Mouse (Mus musculus): Measurements from ENCODE around the gene Hoxd12. TPM values are rescaled to one million over a fixed set of nuclear protein-coding genes. Genes with fewer than 3 reads are reported as not detected.

Gene Hoxd12
- polyA plus RNA-seq, 1 experiment from 2014 or later, result 44.8 TPM

DNA sequence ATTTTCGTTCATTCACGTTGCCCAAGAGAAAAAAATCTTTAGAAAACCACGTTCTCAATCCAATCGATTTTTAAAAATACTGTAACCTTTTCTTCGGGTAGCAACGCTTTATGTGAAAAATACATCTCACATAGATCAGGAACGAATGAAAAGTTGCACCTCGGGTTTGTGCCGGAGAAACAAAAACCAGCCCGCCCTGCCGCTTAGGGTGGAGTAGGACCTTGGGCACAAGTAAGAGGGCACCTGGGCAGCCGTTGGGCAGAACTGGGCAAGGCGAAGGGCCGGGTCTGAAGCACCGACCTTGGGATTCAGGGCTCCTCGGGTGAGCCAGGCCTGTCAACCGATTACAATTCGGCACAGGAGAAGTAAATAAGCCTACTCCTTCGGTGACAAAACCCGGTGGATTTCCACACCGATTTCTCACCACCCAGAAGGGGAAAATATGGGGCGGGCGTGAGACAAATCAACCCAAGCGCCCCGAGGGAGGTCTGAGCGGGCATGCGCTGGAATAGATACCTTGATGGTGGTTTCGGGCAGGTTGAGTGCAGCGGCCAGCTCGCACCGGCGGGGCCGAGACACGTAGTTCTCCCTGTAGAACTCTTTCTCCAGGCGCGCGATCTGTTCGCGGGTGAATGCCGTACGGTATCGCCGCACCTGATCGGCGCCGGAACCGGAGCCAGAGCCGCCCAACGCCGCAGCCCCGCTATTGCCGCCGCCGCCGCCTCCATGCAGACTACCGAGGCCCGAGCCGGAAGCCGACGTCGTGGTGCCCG lies 17.4 kb upstream of the Hoxd12 start:
- H3K27ac ChIP-seq, result peak overlapping the region; percentile 73; the same call in 1 of the 2 replicates
- no peaks in the 10 kb centered on the region for H3K9me3 ChIP-seq (replicated peaks)
- H3K36me3 ChIP-seq, result no peaks in the 10 kb centered on the region
- peak; percentile 77 for DNase-seq (ENCODE audit: low spot score)
- 3% methylated on average over 62 of the region's 62 CpGs for WGBS
- H3K4me3 ChIP-seq, result peak overlapping the region; percentile 48
- H3K4me1 ChIP-seq, result peaks cover 48% of the 10 kb centered on the region
- H3K27me3 ChIP-seq (ENCODE audit: low read depth, poor library complexity, severe bottlenecking), result peaks cover 99% of the 10 kb centered on the region

DNA sequence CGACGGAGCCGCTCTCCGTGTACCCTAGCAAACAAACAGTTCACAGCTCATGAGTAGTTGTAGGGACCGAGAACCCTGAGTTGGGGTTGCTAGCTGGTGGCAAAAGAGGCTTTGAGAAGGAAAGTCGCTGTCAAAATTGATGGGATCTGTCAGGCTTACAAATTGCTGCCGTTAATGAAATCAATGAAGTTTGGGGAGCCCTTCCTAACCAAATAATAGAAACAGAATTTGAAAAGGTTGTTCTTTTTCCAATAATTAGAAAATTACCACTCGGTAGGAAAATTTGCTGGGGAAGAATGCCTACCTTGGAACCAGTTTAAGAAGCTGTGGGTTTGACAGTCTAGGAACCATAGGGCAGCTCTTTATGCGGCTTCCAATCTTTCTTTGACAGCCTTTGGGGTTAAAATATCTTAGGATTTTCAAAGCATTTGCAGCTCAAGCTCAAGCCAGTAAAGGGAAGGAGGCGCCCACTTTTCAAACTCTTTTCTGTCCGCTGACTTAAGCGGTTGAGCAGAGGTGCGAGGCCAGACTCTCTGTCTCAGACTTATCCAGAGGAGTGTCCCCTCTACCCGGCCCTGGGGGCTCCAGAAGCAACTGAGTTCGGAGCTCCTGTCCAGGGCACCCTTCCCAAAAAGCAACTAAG lies 16.7 kb upstream of the Hoxd12 start:
- Histone ChIP-seq H3K9me3 (replicated peaks) (no peaks in the 10 kb centered on the region), H3K4me1 (peaks cover 49% of the 10 kb centered on the region), H3K4me3 (peak overlapping the region; percentile 48), H3K36me3 (no peaks in the 10 kb centered on the region), H3K27ac (peak overlapping the region; percentile 73), H3K27me3 (ENCODE audit: low read depth, poor library complexity, severe bottlenecking) (peaks cover 99% of the 10 kb centered on the region)
- under 1% methylated on average over 15 of the region's 15 CpGs for WGBS
- no peak for DNase-seq (ENCODE audit: low spot score)

DNA sequence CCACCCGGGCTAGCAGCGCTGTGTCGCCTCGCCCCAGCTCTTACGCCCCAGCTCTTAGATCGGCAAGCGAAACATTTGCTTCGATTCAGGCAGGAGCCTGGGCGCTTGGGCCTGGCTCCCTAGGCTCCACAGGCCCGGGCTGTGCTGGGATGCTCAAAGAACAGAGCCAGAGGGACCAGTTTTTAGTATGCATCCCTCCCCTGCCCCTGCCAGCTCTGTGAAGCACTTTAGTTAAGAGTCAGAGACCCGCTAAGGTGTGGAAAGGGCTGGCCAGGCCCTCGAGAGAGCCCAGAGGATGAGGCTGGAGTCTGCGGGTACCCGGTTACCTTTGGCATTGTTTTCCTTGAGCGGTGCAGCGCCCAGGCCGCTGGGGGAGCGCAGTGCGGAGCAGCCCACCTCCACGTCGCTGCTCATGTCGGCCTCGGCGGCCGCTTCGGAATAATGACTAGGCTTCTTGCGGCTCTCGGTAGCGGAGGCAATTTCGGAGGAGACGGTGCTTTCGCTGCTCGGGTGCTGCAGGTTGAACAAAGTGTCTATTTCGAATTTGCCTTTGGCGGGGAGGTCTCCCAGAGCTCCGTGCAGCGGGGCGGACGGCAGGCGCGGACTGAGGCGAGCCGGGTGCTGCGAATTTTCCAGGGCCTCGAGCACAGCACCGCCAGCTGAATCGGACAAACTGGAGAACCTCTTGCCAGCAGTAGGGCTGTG lies 16.0 kb upstream of the Hoxd12 start:
- H3K4me1 ChIP-seq, result peaks cover 54% of the 10 kb centered on the region
- DNase-seq (ENCODE audit: low spot score), result peak; percentile 78
- no peaks in the 10 kb centered on the region for H3K9me3 ChIP-seq (replicated peaks)
- peak overlapping the region; percentile 73 for H3K27ac ChIP-seq
- WGBS, result under 1% methylated on average over 47 of the region's 47 CpGs
- no peaks in the 10 kb centered on the region for H3K36me3 ChIP-seq
- peak overlapping the region; percentile 48 for H3K4me3 ChIP-seq
- H3K27me3 ChIP-seq (ENCODE audit: low read depth, poor library complexity, severe bottlenecking), result peaks cover 100% of the 10 kb centered on the region

DNA sequence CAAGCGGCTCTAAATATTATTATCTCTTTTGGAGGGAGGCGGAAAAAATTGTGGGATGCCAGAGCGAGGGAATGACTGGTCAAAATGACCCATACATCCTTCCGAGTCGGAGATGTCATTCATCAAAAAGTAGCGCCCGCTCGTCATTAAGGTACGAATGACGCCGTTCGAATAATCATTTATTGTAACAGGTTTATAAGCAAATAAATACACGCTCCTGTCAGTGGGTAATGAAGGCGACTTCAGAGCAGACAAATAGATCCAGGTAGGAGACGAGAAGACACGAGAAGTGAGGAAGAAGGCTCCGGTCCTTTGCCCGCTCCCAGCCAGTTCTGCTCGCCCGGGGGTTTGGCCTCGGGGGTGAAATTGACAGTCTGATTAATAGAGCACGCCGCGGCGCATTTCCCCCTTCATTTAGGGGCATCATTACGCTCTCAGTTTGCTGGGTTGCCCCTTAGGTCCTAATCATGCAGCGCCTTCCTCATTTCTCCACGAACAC lies 15.3 kb upstream of the Hoxd12 start, which contains the start of gene Evx2:
Gene Evx2, minus strand, starts transcription at position 51 of the 499 bp plus-strand sequence.
- peak; percentile 65 for DNase-seq (ENCODE audit: low spot score)
- under 1% methylated on average over 28 of the region's 28 CpGs for WGBS
- Histone ChIP-seq H3K36me3 (no peaks in the 10 kb centered on the region), H3K9me3 (replicated peaks) (no peaks in the 10 kb centered on the region), H3K4me3 (peak within 1 kb of the TSS; percentile 48), H3K27ac (peak within 1 kb of the TSS; percentile 73), H3K4me1 (peaks cover 54% of the 10 kb centered on the region), H3K27me3 (ENCODE audit: low read depth, poor library complexity, severe bottlenecking) (peaks cover 100% of the 10 kb centered on the region)

DNA sequence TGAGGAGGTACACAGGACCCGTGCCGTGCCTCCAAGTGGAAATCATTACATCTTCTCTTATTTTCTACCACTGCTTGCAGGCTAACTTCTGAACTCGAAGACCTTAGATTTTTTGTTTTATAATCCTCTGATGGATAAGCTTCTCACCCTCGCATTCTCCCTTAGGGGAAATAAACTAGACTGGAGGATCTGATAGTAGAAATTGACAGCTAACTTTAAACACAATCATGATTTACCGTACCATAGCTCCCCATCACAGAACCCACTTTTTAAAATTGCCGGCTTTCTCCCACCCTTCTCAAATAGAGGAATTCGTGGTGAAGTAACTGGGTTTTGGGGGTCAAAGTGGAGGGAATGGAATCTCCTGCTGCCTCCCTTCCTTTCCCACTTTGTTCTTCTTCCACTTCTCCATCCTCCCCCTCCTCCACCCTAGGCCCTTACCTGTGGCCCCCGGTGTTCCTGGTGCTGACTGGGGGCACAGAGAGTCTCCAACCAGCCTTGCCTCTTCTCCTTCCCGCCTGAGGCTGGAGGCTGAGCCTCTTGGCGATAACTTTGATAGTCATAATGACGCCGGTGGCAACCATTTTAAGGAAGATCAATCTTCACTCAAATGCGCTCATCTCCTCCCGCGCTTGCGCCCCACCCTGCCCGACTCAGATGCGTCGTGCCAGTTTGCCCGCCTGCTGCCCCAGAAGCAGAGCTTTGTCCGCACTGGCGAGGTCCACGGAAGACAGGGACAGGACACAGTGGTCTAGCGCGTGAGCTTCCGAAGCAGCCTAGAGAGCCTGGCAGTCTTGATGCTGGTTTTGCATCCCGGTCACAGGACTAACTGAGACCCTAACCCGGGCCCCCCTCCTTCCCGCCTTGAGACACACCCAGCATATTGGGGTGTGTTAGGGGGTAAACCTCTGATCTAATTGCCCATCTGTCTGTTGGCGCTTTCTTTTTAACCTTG lies 14.1 kb upstream of the Hoxd12 start:
- H3K4me3 ChIP-seq, result peak overlapping the region; percentile 48
- H3K9me3 ChIP-seq (replicated peaks), result no peaks in the 10 kb centered on the region
- H3K27me3 ChIP-seq (ENCODE audit: low read depth, poor library complexity, severe bottlenecking), result peaks cover 100% of the 10 kb centered on the region
- peak; percentile 59 for DNase-seq (ENCODE audit: low spot score)
- WGBS, result 1% methylated on average over 30 of the region's 30 CpGs
- H3K4me1 ChIP-seq, result peaks cover 44% of the 10 kb centered on the region
- H3K36me3 ChIP-seq, result no peaks in the 10 kb centered on the region
- peak overlapping the region; percentile 56; the same call in 1 of the 2 replicates for H3K27ac ChIP-seq

DNA sequence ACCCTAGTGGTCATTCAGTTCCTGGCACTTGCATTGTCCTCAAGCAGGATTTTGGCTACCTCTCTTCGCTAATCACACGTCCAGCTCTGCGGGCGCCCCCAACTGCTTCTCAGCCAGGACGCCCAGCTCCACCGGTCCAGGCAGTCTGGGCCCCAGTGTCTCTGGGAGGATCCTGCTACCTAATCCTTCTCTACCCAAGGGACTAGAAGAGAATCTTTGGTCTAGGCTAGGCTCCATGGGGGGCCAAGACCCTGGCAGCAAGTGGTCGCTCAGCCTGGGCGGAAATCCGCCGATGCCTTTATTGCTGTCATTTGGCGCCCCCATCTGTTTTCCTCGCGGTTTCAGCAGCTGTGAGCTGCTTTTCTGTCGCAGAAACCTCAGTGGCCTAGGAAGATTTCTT lies 13.1 kb upstream of the Hoxd12 start:
- WGBS, result under 1% methylated on average over 14 of the region's 14 CpGs
- peak overlapping the region; percentile 28; the same call in 1 of the 2 replicates for H3K4me3 ChIP-seq
- peaks cover 100% of the 10 kb centered on the region for H3K27me3 ChIP-seq (ENCODE audit: low read depth, poor library complexity, severe bottlenecking)
- DNase-seq (ENCODE audit: low spot score), result peak; percentile 87
- H3K9me3 ChIP-seq (replicated peaks), result no peaks in the 10 kb centered on the region
- H3K4me1 ChIP-seq, result peaks cover 37% of the 10 kb centered on the region
- H3K36me3 ChIP-seq, result no peaks in the 10 kb centered on the region
- no peak overlapping the region; the same call in 1 of the 2 replicates for H3K27ac ChIP-seq

DNA sequence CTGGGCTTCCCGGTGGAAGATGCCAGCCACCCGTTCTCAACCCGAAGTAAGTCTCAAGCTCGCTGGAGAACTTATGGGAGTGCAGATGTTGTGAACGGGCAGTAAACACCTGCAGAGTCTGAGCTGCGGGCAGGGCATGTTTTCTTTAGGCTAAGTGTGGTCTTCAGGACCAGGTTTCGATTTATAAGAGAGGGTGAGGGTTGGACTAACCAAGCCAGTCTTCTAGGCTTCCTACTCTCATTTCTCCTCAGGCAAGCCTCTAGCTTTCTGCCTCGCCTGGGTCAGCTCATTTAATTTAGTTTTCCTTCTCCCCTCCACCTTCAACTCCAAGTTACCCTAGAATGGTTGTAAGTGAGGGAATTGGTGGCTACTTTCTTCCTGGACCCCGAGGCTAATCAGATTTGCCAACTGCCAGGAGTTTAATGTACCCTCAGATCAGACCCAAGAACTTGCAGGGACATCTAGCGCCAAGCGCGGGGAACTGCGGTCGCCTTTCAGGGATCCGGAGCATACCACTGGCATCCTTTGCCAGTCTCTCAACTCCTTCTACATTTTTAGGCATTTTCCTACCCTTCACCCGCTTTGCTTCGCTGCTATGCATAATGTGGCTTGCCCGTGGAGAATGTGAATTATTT lies 11.4 kb upstream of the Hoxd12 start:
- peak overlapping the region; percentile 22; the same call in 1 of the 2 replicates for H3K4me3 ChIP-seq
- WGBS, result 4% methylated on average over 18 of the region's 18 CpGs
- peak; percentile 77 for DNase-seq (ENCODE audit: low spot score)
- H3K4me1 ChIP-seq, result peaks cover 41% of the 10 kb centered on the region
- H3K36me3 ChIP-seq, result no peaks in the 10 kb centered on the region
- H3K27ac ChIP-seq, result no peak overlapping the region
- H3K27me3 ChIP-seq (ENCODE audit: low read depth, poor library complexity, severe bottlenecking), result peaks cover 100% of the 10 kb centered on the region
- no peaks in the 10 kb centered on the region for H3K9me3 ChIP-seq (replicated peaks)

DNA sequence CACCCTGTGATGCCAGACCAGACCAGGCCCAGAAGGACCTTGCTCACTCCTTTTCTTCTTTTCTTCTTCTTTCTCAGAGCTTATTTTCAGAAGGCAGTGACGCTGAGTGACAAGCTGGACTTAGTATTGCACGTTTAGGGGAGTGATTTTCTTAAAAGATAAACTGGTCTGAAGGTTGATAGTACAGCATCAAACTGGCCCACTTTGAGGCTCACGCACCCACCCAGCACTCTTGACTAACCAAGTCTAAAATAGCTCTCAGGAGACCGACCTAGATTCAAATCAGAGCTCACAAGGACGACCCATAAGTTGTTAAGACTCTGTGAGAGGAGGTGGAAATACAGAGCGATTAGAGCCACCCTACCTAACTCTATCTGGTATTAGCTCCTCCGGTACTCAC lies 8.4 kb upstream of the Hoxd12 start:
- Histone ChIP-seq H3K27ac (no peak overlapping the region), H3K9me3 (replicated peaks) (no peaks in the 10 kb centered on the region), H3K4me1 (peaks cover 45% of the 10 kb centered on the region), H3K36me3 (no peaks in the 10 kb centered on the region), H3K27me3 (ENCODE audit: low read depth, poor library complexity, severe bottlenecking) (peaks cover 100% of the 10 kb centered on the region), H3K4me3 (peak overlapping the region; percentile 21; the same call in 1 of the 2 replicates)
- DNase-seq (ENCODE audit: low spot score), result peak; percentile 44
- 3% methylated on average over 7 of the region's 7 CpGs for WGBS

DNA sequence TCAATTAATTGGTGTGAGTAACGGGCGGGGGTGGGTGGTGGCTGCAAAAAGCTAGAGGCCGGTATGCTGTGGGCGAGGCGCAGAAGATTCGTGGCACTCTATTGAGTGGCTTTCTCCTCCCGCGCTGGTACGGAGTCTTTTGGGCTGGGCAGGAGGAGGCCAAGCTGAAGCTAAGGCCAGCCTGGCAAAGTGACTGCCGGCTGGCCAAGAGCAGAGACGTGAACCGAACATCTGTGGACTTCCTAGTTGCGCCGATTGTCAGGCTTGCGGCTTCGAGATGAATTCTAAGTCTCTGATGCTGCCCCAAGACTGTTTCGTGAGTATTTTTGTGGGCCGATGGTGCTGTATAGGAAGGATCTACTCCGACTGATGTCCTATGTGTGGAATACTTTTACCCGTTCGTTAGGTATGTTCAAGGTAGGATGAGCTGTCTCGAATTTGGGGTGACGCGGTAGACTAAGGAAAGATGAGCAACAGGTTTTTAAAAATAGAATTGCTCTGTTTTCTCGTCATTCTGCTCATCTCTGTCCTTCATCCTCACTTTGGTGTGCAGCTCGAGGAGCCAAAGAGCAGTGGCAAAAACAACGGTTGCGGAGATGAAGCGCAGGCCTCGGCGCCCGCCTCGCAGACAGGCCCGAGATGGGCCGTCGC lies 7.5 kb upstream of the Hoxd12 start:
- DNase-seq (ENCODE audit: low spot score), result peak; percentile 76
- Histone ChIP-seq H3K36me3 (no peaks in the 10 kb centered on the region), H3K9me3 (replicated peaks) (no peaks in the 10 kb centered on the region), H3K4me3 (peak overlapping the region; percentile 80), H3K27ac (peak overlapping the region; percentile 90), H3K4me1 (peaks cover 48% of the 10 kb centered on the region), H3K27me3 (ENCODE audit: low read depth, poor library complexity, severe bottlenecking) (peaks cover 100% of the 10 kb centered on the region)
- WGBS, result 1% methylated on average over 36 of the region's 36 CpGs

DNA sequence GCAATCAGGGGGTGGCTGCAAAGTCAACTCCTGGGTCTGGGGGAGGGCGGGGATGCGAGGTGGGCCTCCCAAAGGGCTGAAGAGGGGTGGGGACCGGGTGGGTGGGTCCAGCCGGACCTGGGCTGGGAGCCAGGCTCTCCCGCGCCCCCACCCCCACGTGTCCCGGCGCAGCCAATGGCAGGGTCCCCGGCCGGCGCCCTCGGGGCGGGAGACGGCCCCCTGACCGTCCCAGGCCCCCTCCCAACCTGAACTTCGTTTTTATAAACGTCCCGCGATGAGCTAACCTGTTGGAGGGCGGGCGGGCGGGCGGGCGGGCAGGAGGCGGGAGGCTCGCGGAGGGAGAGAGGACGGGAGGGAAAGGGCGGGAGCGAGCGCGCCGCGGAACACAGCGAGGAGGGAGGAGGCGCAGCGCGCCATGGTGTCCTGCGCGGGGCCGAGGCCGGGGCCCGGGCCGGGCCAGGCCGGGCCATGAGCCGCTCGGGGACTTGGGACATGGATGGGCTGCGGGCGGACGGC lies 6.9 kb upstream of the Hoxd12 start, which contains the start of gene Hoxd13:
Gene Hoxd13, plus strand, starts transcription at position 469 of the 516 bp plus-strand sequence.
- DNase-seq (ENCODE audit: low spot score), result peak; percentile 78

More for the DNA sequence above, 6.9 kb upstream of the Hoxd12 start, which contains the start of gene Hoxd13:
- under 1% methylated on average over 41 of the region's 51 CpGs for WGBS
- Histone ChIP-seq H3K9me3 (replicated peaks) (no peaks in the 10 kb centered on the region), H3K4me1 (peaks cover 53% of the 10 kb centered on the region), H3K27ac (peak within 1 kb of the TSS; percentile 90), H3K27me3 (ENCODE audit: low read depth, poor library complexity, severe bottlenecking) (peaks cover 100% of the 10 kb centered on the region), H3K4me3 (peak within 1 kb of the TSS; percentile 80), H3K36me3 (no peaks in the 10 kb centered on the region)

Measured in limb, embryonic 10.5 days (tissue).